Mouse (Mus musculus): ENCODE measurements around the gene Tha1. TPM values are rescaled to one million over a fixed set of nuclear protein-coding genes. Genes with fewer than 3 reads are reported as not detected.

The Tha1 gene
- polyA plus RNA-seq, 1 experiment from 2014 or later, result 3.4 TPM

DNA sequence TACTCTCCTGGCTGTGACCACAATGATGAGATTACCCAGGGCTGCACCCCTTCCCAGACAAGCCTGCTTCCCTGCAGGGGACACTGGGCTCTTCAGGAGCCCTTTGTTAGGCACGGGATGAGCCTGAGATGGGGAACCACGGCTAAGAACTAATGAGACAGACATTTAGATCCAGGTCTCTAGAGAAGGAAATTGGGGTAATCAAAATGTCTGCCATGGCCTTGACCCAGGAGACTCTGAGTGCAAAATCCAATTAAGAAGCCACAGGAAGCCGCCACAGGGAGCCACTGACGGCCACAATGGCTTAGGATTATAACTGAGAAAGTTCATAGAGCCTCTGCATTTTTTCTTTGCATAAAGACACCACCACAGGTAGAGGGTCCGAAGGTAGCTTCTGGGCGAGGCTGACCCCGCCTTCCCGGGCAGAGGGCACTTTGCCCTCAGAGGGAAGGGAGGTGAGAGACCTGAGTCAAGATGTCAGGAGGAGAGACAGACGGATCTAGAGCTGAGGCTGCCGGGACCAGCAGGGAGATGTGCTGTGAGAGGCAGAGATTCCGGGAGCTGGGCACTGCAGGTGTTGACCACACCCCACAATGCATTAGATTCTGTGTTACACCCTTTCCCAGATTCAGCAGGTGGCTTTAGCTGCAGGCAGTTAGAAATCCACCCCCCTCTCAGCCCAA is 10.0 kb downstream of the Tha1 start:
- Histone ChIP-seq H3K27ac (ENCODE audit: low read depth, low read length) (no peak overlapping the region), H3K4me1 (ENCODE audit: control insufficient read depth, insufficient read depth, low read length) (peaks cover 8% of the 10 kb centered on the region), H3K27me3 (replicated peaks; ENCODE audit: control insufficient read depth, insufficient read depth, low read length) (peaks cover 16% of the 10 kb centered on the region; the same call in 1 of the 2 replicates), H3K9ac (ENCODE audit: low read length) (no peak overlapping the region), H3K4me3 (ENCODE audit: low read depth, low read length) (no peak overlapping the region), H3K4me2 (ENCODE audit: low read length) (no peak overlapping the region), H3K9me3 (replicated peaks; ENCODE audit: control insufficient read depth, low read length) (no peaks in the 10 kb centered on the region), H3K36me3 (ENCODE audit: control insufficient read depth, insufficient read depth, low read length) (no peaks in the 10 kb centered on the region)
- ATAC-seq (no peak), DNase-seq (ENCODE audit: low spot score) (no peak)
- WGBS, result 17% methylated on average over 11 of the region's 11 CpGs

DNA sequence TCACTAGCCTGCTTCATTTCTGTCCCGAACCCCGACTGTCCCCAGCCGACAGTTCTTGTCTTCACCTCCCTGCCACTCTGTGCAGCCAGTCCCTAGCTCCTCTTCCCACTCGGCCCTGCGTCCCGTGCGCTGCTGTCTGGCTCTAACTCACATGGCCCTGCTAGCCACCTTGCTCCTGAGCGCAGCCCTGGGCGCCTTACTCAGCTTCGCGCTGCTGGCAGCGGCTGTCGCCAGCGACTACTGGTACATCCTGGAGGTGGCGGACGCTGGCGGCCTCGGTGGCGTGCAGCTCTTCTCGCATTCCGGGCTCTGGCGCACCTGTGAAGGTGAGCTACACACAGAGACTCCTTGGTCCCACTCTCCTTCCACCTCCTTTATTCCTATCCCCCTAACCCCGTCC is 12.7 kb downstream of the Tha1 start, which contains the start of gene Tmem235:
TSS of gene Tmem235 (plus strand) at position 152 of the 400 bp plus-strand sequence.
- Histone ChIP-seq H3K27ac (ENCODE audit: low read depth, low read length) (no peak within 1 kb of the TSS), H3K36me3 (ENCODE audit: control insufficient read depth, insufficient read depth, low read length) (peaks cover 20% of the 10 kb centered on the region), H3K9me3 (replicated peaks; ENCODE audit: control insufficient read depth, low read length) (no peaks in the 10 kb centered on the region), H3K4me3 (ENCODE audit: low read depth, low read length) (no peak within 1 kb of the TSS), H3K4me2 (ENCODE audit: low read length) (no peak within 1 kb of the TSS), H3K27me3 (replicated peaks; ENCODE audit: control insufficient read depth, insufficient read depth, low read length) (peaks cover 16% of the 10 kb centered on the region; the same call in 1 of the 2 replicates), H3K4me1 (ENCODE audit: control insufficient read depth, insufficient read depth, low read length) (no peaks in the 10 kb centered on the region), H3K9ac (ENCODE audit: low read length) (peak within 1 kb of the TSS; percentile 8; the same call in 1 of the 2 replicates)
- DNase-seq (ENCODE audit: low spot score) (no peak), ATAC-seq (no peak)
- WGBS, result 4% methylated on average over 23 of the region's 23 CpGs

DNA sequence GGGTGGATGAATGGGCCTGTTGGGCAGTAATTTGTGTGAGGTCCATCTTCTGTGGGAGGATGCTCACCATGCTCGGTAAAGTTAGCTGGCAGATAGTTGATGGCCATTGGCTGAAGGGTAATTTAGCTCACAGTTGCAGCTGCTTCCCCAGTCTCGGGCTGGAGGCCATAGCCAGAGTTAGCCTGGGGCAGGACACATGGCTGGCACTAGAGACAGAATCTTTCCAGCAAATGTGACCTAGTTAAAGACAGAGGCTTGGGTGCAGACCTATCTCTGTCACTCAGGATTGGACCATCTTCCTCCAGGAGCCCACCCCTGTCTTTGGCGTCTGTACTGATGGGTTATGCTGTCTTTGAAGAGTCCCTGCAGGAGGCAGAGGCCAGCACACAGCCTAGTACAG is 14.9 kb downstream of the Tha1 start:
- DNase-seq (ENCODE audit: low spot score) (no peak), ATAC-seq (no peak)
- peaks cover 40% of the 10 kb centered on the region for H3K36me3 ChIP-seq (ENCODE audit: control insufficient read depth, insufficient read depth, low read length)
- H3K9ac ChIP-seq (ENCODE audit: low read length), result no peak overlapping the region
- no peak overlapping the region for H3K27ac ChIP-seq (ENCODE audit: low read depth, low read length)
- WGBS, result 66% methylated on average over 3 of the region's 3 CpGs
- H3K9me3 ChIP-seq (replicated peaks; ENCODE audit: control insufficient read depth, low read length), result no peaks in the 10 kb centered on the region
- no peak overlapping the region for H3K4me2 ChIP-seq (ENCODE audit: low read length)
- H3K4me1 ChIP-seq (ENCODE audit: control insufficient read depth, insufficient read depth, low read length), result no peaks in the 10 kb centered on the region
- H3K27me3 ChIP-seq (replicated peaks; ENCODE audit: control insufficient read depth, insufficient read depth, low read length), result peaks cover 16% of the 10 kb centered on the region; the same call in 1 of the 2 replicates
- no peak overlapping the region for H3K4me3 ChIP-seq (ENCODE audit: low read depth, low read length)

DNA sequence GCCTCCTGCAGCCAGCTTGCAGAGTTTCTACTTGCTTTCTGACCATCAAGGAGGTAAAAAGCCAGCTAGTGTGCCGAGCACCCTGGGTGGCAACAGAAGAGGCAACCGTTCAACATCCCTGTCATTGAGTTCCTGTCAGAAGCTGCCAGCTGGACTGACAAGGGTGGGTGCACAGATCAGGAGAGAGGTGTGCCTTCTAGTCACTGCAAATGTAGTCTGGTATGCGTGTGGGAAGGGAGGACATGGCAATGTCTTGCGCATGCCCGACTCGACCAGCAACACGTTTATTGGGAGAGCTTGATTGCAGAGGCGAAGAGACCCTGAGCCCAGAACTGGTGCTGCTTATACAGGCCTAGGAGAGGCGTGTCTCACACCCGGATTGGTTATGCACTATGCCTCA is 15.8 kb downstream of the Tha1 start:
- H3K9ac ChIP-seq (ENCODE audit: low read length), result no peak overlapping the region
- no peaks in the 10 kb centered on the region for H3K9me3 ChIP-seq (replicated peaks; ENCODE audit: control insufficient read depth, low read length)
- 91% methylated on average over 10 of the region's 10 CpGs for WGBS
- H3K27ac ChIP-seq (ENCODE audit: low read depth, low read length), result no peak overlapping the region
- H3K4me1 ChIP-seq (ENCODE audit: control insufficient read depth, insufficient read depth, low read length), result no peaks in the 10 kb centered on the region
- no peak for DNase-seq (ENCODE audit: low spot score)
- no peak overlapping the region for H3K4me3 ChIP-seq (ENCODE audit: low read depth, low read length)
- no peak for ATAC-seq
- H3K27me3 ChIP-seq (replicated peaks; ENCODE audit: control insufficient read depth, insufficient read depth, low read length), result peaks cover 16% of the 10 kb centered on the region; the same call in 1 of the 2 replicates
- H3K4me2 ChIP-seq (ENCODE audit: low read length), result no peak overlapping the region
- peaks cover 49% of the 10 kb centered on the region for H3K36me3 ChIP-seq (ENCODE audit: control insufficient read depth, insufficient read depth, low read length)

DNA sequence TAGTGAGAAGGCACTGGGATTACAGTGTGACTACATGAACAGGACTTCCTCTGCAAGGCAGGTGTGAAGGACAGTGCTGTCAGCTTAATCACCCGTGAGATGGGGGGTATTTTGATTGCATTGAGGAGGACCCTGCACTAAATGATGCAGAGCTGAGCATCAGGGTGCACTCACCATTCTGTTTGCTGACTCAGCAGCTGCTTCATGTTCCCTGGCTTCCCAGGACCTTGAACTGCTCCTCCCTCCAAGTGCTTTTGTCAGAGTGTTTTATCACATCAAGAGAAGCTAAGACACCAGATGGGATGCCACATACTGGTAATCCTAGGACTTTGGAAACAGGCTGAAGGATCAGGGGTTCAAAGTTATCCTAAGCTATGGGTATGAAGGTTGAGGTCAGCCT is 17.3 kb downstream of the Tha1 start:
- DNase-seq (ENCODE audit: low spot score) (no peak), ATAC-seq (no peak)
- no peaks in the 10 kb centered on the region for H3K9me3 ChIP-seq (replicated peaks; ENCODE audit: control insufficient read depth, low read length)
- no peak overlapping the region for H3K4me2 ChIP-seq (ENCODE audit: low read length)
- H3K9ac ChIP-seq (ENCODE audit: low read length), result no peak overlapping the region
- no peaks in the 10 kb centered on the region for H3K4me1 ChIP-seq (ENCODE audit: control insufficient read depth, insufficient read depth, low read length)
- WGBS, result 92% methylated on average over 1 of the region's 1 CpGs
- H3K36me3 ChIP-seq (ENCODE audit: control insufficient read depth, insufficient read depth, low read length), result peaks cover 52% of the 10 kb centered on the region
- H3K27me3 ChIP-seq (replicated peaks; ENCODE audit: control insufficient read depth, insufficient read depth, low read length), result peaks cover 6% of the 10 kb centered on the region; the same call in 1 of the 2 replicates
- no peak overlapping the region for H3K4me3 ChIP-seq (ENCODE audit: low read depth, low read length)
- no peak overlapping the region for H3K27ac ChIP-seq (ENCODE audit: low read depth, low read length)

DNA sequence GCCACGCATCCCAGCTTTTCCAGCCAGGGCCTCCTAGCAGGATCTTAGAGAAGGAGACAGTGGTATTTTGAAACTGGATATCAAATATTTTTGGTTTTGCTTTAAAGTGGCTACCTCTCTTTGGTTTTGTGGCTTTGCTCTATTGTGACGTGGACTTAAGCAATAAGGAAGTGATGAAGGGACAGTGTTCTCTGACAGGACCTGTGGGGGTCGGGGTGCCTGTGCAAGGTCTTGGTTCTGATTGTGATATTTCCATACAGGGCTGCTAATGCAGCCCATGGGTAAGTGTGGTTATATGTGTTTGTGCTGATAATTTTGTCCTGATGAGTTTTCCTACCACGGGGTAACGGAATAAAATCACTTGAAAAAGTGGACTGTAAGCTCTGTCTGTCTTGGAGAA is 17.9 kb downstream of the Tha1 start:
- WGBS, result 94% methylated on average over 5 of the region's 5 CpGs

DNA sequence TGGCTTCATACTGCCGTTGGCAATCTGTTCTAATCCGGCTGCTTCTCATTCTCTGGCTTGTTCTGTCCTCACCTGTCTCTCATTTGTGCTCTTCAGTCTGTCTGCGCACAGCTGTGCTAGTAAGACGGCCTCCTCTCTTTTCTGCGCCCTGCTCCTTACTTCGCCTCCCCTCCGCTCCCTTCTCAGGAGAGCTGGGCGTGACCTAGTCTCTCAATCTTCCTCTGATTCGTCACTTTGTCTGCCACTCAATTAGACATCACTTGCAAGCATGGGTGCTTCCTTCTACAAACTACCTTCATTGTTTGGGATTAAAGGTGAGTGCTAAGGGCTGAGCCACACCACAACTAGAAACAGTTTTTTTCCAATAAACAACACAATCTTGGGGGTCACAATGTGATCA is 19.0 kb downstream of the Tha1 start:
- Histone ChIP-seq H3K4me3 (ENCODE audit: low read depth, low read length) (no peak overlapping the region), H3K27ac (ENCODE audit: low read depth, low read length) (no peak overlapping the region), H3K36me3 (ENCODE audit: control insufficient read depth, insufficient read depth, low read length) (peaks cover 52% of the 10 kb centered on the region), H3K4me2 (ENCODE audit: low read length) (no peak overlapping the region), H3K9me3 (replicated peaks; ENCODE audit: control insufficient read depth, low read length) (no peaks in the 10 kb centered on the region), H3K9ac (ENCODE audit: low read length) (no peak overlapping the region), H3K4me1 (ENCODE audit: control insufficient read depth, insufficient read depth, low read length) (peaks cover 11% of the 10 kb centered on the region), H3K27me3 (replicated peaks; ENCODE audit: control insufficient read depth, insufficient read depth, low read length) (no peaks in the 10 kb centered on the region)
- 92% methylated on average over 9 of the region's 9 CpGs for WGBS
- no peak for ATAC-seq
- DNase-seq (ENCODE audit: low spot score), result no peak

More for the DNA sequence above, 17.9 kb downstream of the Tha1 start:
- H3K4me2 ChIP-seq (ENCODE audit: low read length), result no peak overlapping the region
- H3K9me3 ChIP-seq (replicated peaks; ENCODE audit: control insufficient read depth, low read length), result no peaks in the 10 kb centered on the region
- peaks cover 52% of the 10 kb centered on the region for H3K36me3 ChIP-seq (ENCODE audit: control insufficient read depth, insufficient read depth, low read length)
- no peak overlapping the region for H3K27ac ChIP-seq (ENCODE audit: low read depth, low read length)
- no peak overlapping the region for H3K4me3 ChIP-seq (ENCODE audit: low read depth, low read length)
- ATAC-seq (no peak), DNase-seq (ENCODE audit: low spot score) (no peak)
- H3K4me1 ChIP-seq (ENCODE audit: control insufficient read depth, insufficient read depth, low read length), result peaks cover 2% of the 10 kb centered on the region
- no peak overlapping the region for H3K9ac ChIP-seq (ENCODE audit: low read length)
- peaks cover 4% of the 10 kb centered on the region; the same call in 1 of the 2 replicates for H3K27me3 ChIP-seq (replicated peaks; ENCODE audit: control insufficient read depth, insufficient read depth, low read length)

DNA sequence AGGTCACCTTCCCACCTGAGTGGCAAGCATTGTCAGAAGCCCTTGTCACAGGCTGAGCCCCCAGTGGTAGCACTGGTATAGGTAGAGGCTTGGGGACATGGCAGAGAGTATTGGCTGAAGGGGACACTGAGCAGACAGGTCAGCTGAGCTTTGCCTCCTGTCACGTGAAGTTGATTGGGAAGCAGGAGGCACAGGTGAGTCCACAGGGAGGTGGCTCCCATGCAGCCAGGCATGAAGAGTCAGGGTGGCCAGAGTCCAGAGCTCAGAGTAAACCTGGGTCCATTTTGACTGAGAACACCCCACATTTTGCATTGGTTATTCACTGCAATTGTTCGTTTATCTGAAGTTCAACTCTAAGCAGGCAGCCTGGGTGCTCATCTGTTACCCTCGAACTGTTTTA is 20.4 kb downstream of the Tha1 start:
- Histone ChIP-seq H3K4me3 (ENCODE audit: low read depth, low read length) (no peak overlapping the region), H3K4me2 (ENCODE audit: low read length) (no peak overlapping the region), H3K36me3 (ENCODE audit: control insufficient read depth, insufficient read depth, low read length) (peaks cover 52% of the 10 kb centered on the region), H3K9me3 (replicated peaks; ENCODE audit: control insufficient read depth, low read length) (no peaks in the 10 kb centered on the region), H3K9ac (ENCODE audit: low read length) (no peak overlapping the region), H3K27ac (ENCODE audit: low read depth, low read length) (no peak overlapping the region), H3K4me1 (ENCODE audit: control insufficient read depth, insufficient read depth, low read length) (peaks cover 15% of the 10 kb centered on the region), H3K27me3 (replicated peaks; ENCODE audit: control insufficient read depth, insufficient read depth, low read length) (no peaks in the 10 kb centered on the region)
- DNase-seq (ENCODE audit: low spot score), result no peak
- ATAC-seq, result no peak
- WGBS, result 95% methylated on average over 3 of the region's 3 CpGs

DNA sequence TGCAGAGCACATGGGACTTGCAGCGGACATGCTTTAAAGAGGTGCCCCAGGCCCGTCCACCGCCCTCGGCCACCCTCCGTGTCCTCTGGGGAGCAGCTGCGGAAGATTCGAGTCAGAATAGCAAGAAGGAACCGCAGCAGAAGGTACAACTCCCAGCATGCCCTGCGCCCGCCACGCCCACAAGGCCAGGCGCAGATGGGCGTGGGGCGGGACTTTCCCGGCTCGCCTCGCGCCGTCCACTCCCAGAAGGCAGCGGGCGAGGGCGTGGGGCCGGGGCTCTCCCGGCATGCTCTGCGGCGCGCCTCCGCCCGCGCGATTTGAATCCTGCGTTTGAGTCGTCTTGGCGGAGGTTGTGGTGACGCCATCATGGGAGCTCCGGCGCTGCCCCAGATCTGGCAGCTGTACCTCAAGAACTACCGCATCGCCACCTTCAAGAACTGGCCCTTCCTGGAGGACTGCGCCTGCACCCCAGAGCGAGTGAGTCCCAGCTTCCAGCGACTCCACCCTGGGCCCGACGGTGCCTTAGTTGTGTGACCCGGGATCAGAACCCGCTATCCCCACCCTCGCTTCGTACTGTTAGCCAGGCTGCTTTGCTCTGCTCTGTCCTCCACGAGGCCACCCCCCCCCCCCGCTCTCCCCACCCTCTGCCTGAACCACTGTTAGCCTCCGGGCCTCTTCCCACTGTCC is 24.2 kb downstream of the Tha1 start, which contains the start of gene Birc5:
TSS of gene Birc5 (plus strand) at position 267 of the 687 bp plus-strand sequence.
- Histone ChIP-seq H3K4me3 (ENCODE audit: low read depth, low read length) (peak within 1 kb of the TSS; percentile 64), H3K27me3 (replicated peaks; ENCODE audit: control insufficient read depth, insufficient read depth, low read length) (no peaks in the 10 kb centered on the region), H3K4me2 (ENCODE audit: low read length) (peak within 1 kb of the TSS; percentile 84), H3K9me3 (replicated peaks; ENCODE audit: control insufficient read depth, low read length) (no peaks in the 10 kb centered on the region), H3K4me1 (ENCODE audit: control insufficient read depth, insufficient read depth, low read length) (peaks cover 15% of the 10 kb centered on the region), H3K36me3 (ENCODE audit: control insufficient read depth, insufficient read depth, low read length) (peaks cover 19% of the 10 kb centered on the region), H3K27ac (ENCODE audit: low read depth, low read length) (peak within 1 kb of the TSS; percentile 98), H3K9ac (ENCODE audit: low read length) (peak within 1 kb of the TSS; percentile 93)
- DNase-seq (ENCODE audit: low spot score), result peak; percentile 98
- ATAC-seq, result peak; percentile 95
- under 1% methylated on average over 51 of the region's 51 CpGs for WGBS

Data from forebrain, embryonic 14.5 days (tissue).